Mouse (Mus musculus): ENCODE measurements around the gene Ankzf1. TPM values are rescaled to one million over a fixed set of nuclear protein-coding genes. Genes with fewer than 3 reads are reported as not detected.

Gene Ankzf1
- polyA plus RNA-seq (2012; ENCODE audit: low replicate concordance) = 11.8 and 19.3 TPM in 2 replicates

GRCm38 (mm10) chr1:75191622-75192402, at the start of gene Ankzf1, which contains the start of gene Atg9a:
Gene Ankzf1, plus strand, starts transcription at chr1:75192151.
Gene Atg9a, minus strand, starts transcription at chr1:75192196.

GRCm38 (mm10) chr1:75142301-75143261, 49.4 kb upstream of the Ankzf1 start, which contains the start of the genes Cnppd1 and Retreg2:
Gene Cnppd1, minus strand, starts transcription at chr1:75142711.
Gene Retreg2, plus strand, starts transcription at chr1:75142778.

GRCm38 (mm10) chr1:75168472-75169464, 23.2 kb upstream of the Ankzf1 start, which contains the start of gene Zfand2b:
Gene Zfand2b, plus strand, starts transcription at chr1:75168646.

GRCm38 (mm10) chr1:75180105-75180590, 11.8 kb upstream of the Ankzf1 start, which contains the start of gene Abcb6:
Gene Abcb6, minus strand, starts transcription at chr1:75180392.

GRCm38 (mm10) chr1:75210136-75211087, 18.5 kb downstream of the Ankzf1 start, which contains the start of the genes Glb1l and Stk16:
Gene Glb1l, minus strand, starts transcription at chr1:75210813.
Gene Stk16, plus strand, starts transcription at chr1:75210838.

GRCm38 (mm10) chr1:75219531-75219930, 27.6 kb downstream of the Ankzf1 start, which contains the start of gene Tuba4a:
Gene Tuba4a, minus strand, starts transcription at chr1:75219865.

GRCm38 (mm10) chr1:75231664-75232152, 39.8 kb downstream of the Ankzf1 start, which contains the start of gene A630095N17Rik:
Gene A630095N17Rik, minus strand, starts transcription at chr1:75232102.

GRCm38 (mm10) chr1:75236117-75237050, 44.4 kb downstream of the Ankzf1 start, which contains the start of gene Dnajb2:
Gene Dnajb2, plus strand, starts transcription at chr1:75236406.

Other genes with a start within 250 kb of the Ankzf1 start
- 0.16 and 0.45 TPM in 2 replicates for gene Ihh, start 240.5 kb upstream of the Ankzf1 start, polyA plus RNA-seq (2012; ENCODE audit: low replicate concordance)
- 0.49 and 0.71 TPM in 2 replicates for gene Nhej1, start 67.0 kb upstream of the Ankzf1 start, polyA plus RNA-seq (2012; ENCODE audit: low replicate concordance)
- 0.15 TPM in 1 of 2 replicates, not detected in the other for gene Slc23a3, start 58.3 kb upstream of the Ankzf1 start, polyA plus RNA-seq (2012; ENCODE audit: low replicate concordance)
- 63.0 and 65.5 TPM in 2 replicates for gene Cnppd1, start 49.4 kb upstream of the Ankzf1 start, polyA plus RNA-seq (2012; ENCODE audit: low replicate concordance)
- 81.2 and 167 TPM in 2 replicates for gene Retreg2, start 49.4 kb upstream of the Ankzf1 start, polyA plus RNA-seq (2012; ENCODE audit: low replicate concordance)
- 18.0 and 31.8 TPM in 2 replicates for gene Zfand2b, start 23.5 kb upstream of the Ankzf1 start, polyA plus RNA-seq (2012; ENCODE audit: low replicate concordance)
- gene Abcb6, start 11.8 kb upstream of the Ankzf1 start, polyA plus RNA-seq (2012; ENCODE audit: low replicate concordance) = 0.13 and 7.2 TPM in 2 replicates
- 41.2 and 51.7 TPM in 2 replicates for gene Atg9a, start within 50 bp of the Ankzf1 start, polyA plus RNA-seq (2012; ENCODE audit: low replicate concordance)
- gene Glb1l, start 18.7 kb downstream of the Ankzf1 start, polyA plus RNA-seq (2012; ENCODE audit: low replicate concordance) = 0.58 and 0.97 TPM in 2 replicates
- 61.2 and 158 TPM in 2 replicates for gene Stk16, start 18.7 kb downstream of the Ankzf1 start, polyA plus RNA-seq (2012; ENCODE audit: low replicate concordance)
- gene Tuba4a, start 27.7 kb downstream of the Ankzf1 start, polyA plus RNA-seq (2012; ENCODE audit: low replicate concordance) = 16.3 and 47.0 TPM in 2 replicates
- 0.28 TPM in 1 of 2 replicates, not detected in the other for gene A630095N17Rik, start 40.0 kb downstream of the Ankzf1 start, polyA plus RNA-seq (2012; ENCODE audit: low replicate concordance)
- gene Dnajb2, start 44.3 kb downstream of the Ankzf1 start, polyA plus RNA-seq (2012; ENCODE audit: low replicate concordance) = 18.6 and 44.4 TPM in 2 replicates
- 0.25 and 0.55 TPM in 2 replicates for gene Ptprn, start 72.4 kb downstream of the Ankzf1 start, polyA plus RNA-seq (2012; ENCODE audit: low replicate concordance)
- not detected in 2 replicates for gene Resp18, start 86.3 kb downstream of the Ankzf1 start, polyA plus RNA-seq (2012; ENCODE audit: low replicate concordance)
- gene Dnpep, start 125.8 kb downstream of the Ankzf1 start, polyA plus RNA-seq (2012; ENCODE audit: low replicate concordance) = 31.1 and 62.9 TPM in 2 replicates
- gene Des, start 168.2 kb downstream of the Ankzf1 start, polyA plus RNA-seq (2012; ENCODE audit: low replicate concordance) = 0.42 and 3.0 TPM in 2 replicates
- gene Speg, start 183.1 kb downstream of the Ankzf1 start, polyA plus RNA-seq (2012; ENCODE audit: low replicate concordance) = 1.3 and 3.6 TPM in 2 replicates
- 112 and 181 TPM in 2 replicates for gene Gmppa, start 243.8 kb downstream of the Ankzf1 start, polyA plus RNA-seq (2012; ENCODE audit: low replicate concordance)